Mouse (Mus musculus) bone marrow, adult 2 months (tissue): ENCODE measurements around the gene Hoxb2.

Source experiments
- CTCF ChIP-seq: fragments of 200-500 bp; IDR thresholded peaks from 2 replicates; pipeline ENCODE4 v1.5.1; 2011; ENCODE audit warnings: low read length, control low read depth; ENCODE audit not compliant: control insufficient read depth, insufficient read depth
- POLR2A ChIP-seq: fragments of 200-500 bp; IDR thresholded peaks from 2 replicates; pipeline ENCODE4 v1.6.1; 2011; ENCODE audit warnings: low read depth, mild to moderate bottlenecking, control low read depth, low read length, borderline replicate concordance; ENCODE audit not compliant: control insufficient read depth

GRCm38 (mm10) chr11:96311097-96311496 is 39.2 kb upstream of the Hoxb2 start:
- TF ChIP-seq CTCF (no peak), POLR2A (no peak)
